Mouse (Mus musculus) heart, embryonic 11.5 days (tissue): ENCODE measurements at regions not wholly inside any gene's neighbourhood (a gene's known extent, or its start where the extent isn't known, plus 50 kb on each side); places are given as distances from the start of the nearest gene placed in this dataset.
"Not testable (repeated sequence)": the region's sequence is repeated elsewhere in the genome, so short reads cannot be mapped to it uniquely, and the experiment has no call there.

Experiments used
- ATAC-seq: fragments of 200-750 bp; cut with Nextera tagmentation; replicated peaks from 2 replicates; pipeline ENCODE4 v1.8.0; 2017; ENCODE audit warnings: moderate library complexity; ENCODE audit not compliant: insufficient number of reproducible peaks, low FRiP score, low TSS enrichment
- H3K27ac ChIP-seq: fragments of 300-500 bp; sonication (generic); 2 replicates; pipeline ENCODE4 v1.5.1; 2014; ENCODE audit warnings: mild to moderate bottlenecking, low read depth, low read length
- H3K27me3 ChIP-seq: fragments of 300-500 bp; sonication (generic); 2 replicates; pipeline ENCODE4 v1.6.1; 2014; ENCODE audit warnings: mild to moderate bottlenecking, low read length, mixed read lengths; ENCODE audit not compliant: control insufficient read depth, insufficient read depth
- H3K36me3 ChIP-seq: fragments of 300-500 bp; sonication (generic); 2 replicates; pipeline ENCODE4 v1.6.1; 2014; ENCODE audit warnings: mild to moderate bottlenecking, low read length, moderate library complexity, mixed read lengths; ENCODE audit not compliant: control insufficient read depth, insufficient read depth
- H3K4me1 ChIP-seq: fragments of 300-500 bp; sonication (generic); 2 replicates; pipeline ENCODE4 v1.6.1; 2014; ENCODE audit warnings: low read length; ENCODE audit not compliant: control insufficient read depth, insufficient read depth
- H3K4me2 ChIP-seq: fragments of 300-500 bp; sonication (generic); 2 replicates; pipeline ENCODE4 v1.6.1; 2014; ENCODE audit warnings: mild to moderate bottlenecking, moderate library complexity
- H3K4me3 ChIP-seq: fragments of 300-500 bp; sonication (generic); 2 replicates; pipeline ENCODE4 v1.5.1; 2014; ENCODE audit warnings: low read depth, low read length
- H3K9ac ChIP-seq: fragments of 300-500 bp; sonication (generic); 2 replicates; pipeline ENCODE4 v1.6.1; 2014; ENCODE audit warnings: mild to moderate bottlenecking, low read depth, low read length, moderate library complexity
- H3K9me3 ChIP-seq: fragments of 300-500 bp; sonication (generic); replicated peaks from 2 replicates; pipeline ENCODE4 v1.6.1; 2016; ENCODE audit warnings: low read length; ENCODE audit not compliant: control insufficient read depth
- WGBS: fragments of 180-500 bp; shearing (Covaris S2); extraction: QIAGEN DNeasy Blood & Tissue Kit; methylation state at CpG from one replicate; pipeline ENCODE4 v1.1.7; 2014; ENCODE audit not compliant: insufficient replicate concordance; 5-methylcytosine and 5-hydroxymethylcytosine counted together

DNA sequence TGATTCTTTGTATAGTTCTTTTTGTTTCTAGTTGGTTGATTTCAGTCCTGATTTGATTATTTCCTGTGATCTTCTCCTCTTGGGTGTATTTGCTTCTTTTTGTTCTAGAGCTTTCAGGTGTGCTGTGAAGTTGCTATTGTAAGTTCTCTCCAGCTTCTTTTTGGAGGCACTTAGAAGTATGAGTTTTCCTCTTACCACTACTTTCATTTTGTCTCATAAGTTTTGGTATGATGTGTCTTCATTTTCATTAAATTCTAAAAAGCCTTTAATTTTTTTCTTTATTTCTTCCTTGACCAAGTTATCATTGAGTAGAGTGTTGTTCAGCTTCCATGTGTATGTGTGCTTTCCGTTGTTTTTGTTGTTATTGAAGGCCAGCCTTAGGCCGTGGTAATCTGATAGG is 195.3 kb upstream of the Btg1 start:
- H3K36me3 ChIP-seq, ATAC-seq, H3K9me3 ChIP-seq, H3K4me3 ChIP-seq, H3K27me3 ChIP-seq, H3K4me1 ChIP-seq, H3K4me2 ChIP-seq, H3K27ac ChIP-seq, H3K9ac ChIP-seq: not testable (repeated sequence)
- WGBS = 76% methylated on average over 2 of the region's 2 CpGs

GRCm38 (mm10) chr10:96427407-96427806 is 189.4 kb upstream of the Btg1 start:
- no peaks in the 10 kb centered on the region for H3K27me3 ChIP-seq
- no peak overlapping the region for H3K4me2 ChIP-seq
- H3K4me3 ChIP-seq = no peak overlapping the region
- no peaks in the 10 kb centered on the region for H3K36me3 ChIP-seq
- H3K27ac ChIP-seq = no peak overlapping the region
- H3K9me3 ChIP-seq = no peaks in the 10 kb centered on the region
- H3K9ac ChIP-seq = no peak overlapping the region
- 69% methylated on average over 5 of the region's 5 CpGs for WGBS
- no peaks in the 10 kb centered on the region for H3K4me1 ChIP-seq
- no peak for ATAC-seq

- Histone ChIP-seq H3K4me1 (no peaks in the 10 kb centered on the region), H3K36me3 (no peaks in the 10 kb centered on the region), H3K27ac (no peak overlapping the region), H3K27me3 (no peaks in the 10 kb centered on the region), H3K4me2 (no peak overlapping the region), H3K9me3 (no peaks in the 10 kb centered on the region), H3K4me3 (no peak overlapping the region), H3K9ac (no peak overlapping the region)
- WGBS = 68% methylated on average over 3 of the region's 3 CpGs
- ATAC-seq = no peak
These were observed 186.7 kb upstream of the Btg1 start for GRCm38 (mm10) chr10:96430142-96430541.

DNA sequence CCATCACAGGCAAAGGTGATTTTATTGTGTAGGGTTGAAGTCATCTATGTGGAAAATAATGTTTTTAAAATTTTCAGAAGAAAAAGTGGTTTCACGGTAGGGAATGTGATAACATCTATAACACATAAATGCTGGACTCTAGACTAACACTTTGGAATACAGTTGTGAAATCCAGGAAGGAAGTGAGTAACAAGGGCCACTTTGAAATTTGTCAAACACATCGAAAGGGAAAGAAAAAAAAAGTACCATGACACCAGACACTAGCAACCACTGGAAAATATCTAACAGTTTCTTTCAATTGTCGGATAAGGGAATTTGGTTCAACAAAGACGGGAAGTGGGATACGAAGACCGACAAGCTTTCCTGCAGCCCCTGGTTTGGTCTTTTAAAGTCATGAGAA is 181.7 kb upstream of the Btg1 start:
- 59% methylated on average over 6 of the region's 6 CpGs for WGBS
- Histone ChIP-seq H3K9me3 (no peaks in the 10 kb centered on the region), H3K4me3 (no peak overlapping the region), H3K4me1 (no peaks in the 10 kb centered on the region), H3K4me2 (no peak overlapping the region), H3K9ac (no peak overlapping the region), H3K27me3 (no peaks in the 10 kb centered on the region), H3K27ac (peak overlapping the region; percentile 51; the same call in 1 of the 2 replicates), H3K36me3 (no peaks in the 10 kb centered on the region)
- ATAC-seq = no peak

- no peaks in the 10 kb centered on the region for H3K27me3 ChIP-seq
- H3K27ac ChIP-seq = no peak overlapping the region
- H3K4me1 ChIP-seq = no peaks in the 10 kb centered on the region
- no peak; the same call in 1 of the 2 replicates for ATAC-seq
- H3K4me2 ChIP-seq = no peak overlapping the region
- 68% methylated on average over 11 of the region's 11 CpGs for WGBS
- no peaks in the 10 kb centered on the region for H3K36me3 ChIP-seq
- H3K9me3 ChIP-seq = no peaks in the 10 kb centered on the region
- no peak overlapping the region for H3K9ac ChIP-seq
- H3K4me3 ChIP-seq = no peak overlapping the region
These were observed 178.3 kb upstream of the Btg1 start for GRCm38 (mm10) chr10:96438398-96439103.

- Histone ChIP-seq H3K9ac (no peak overlapping the region), H3K4me3 (no peak overlapping the region), H3K36me3 (no peaks in the 10 kb centered on the region), H3K4me1 (no peaks in the 10 kb centered on the region), H3K9me3 (no peaks in the 10 kb centered on the region), H3K27me3 (no peaks in the 10 kb centered on the region), H3K27ac (no peak overlapping the region), H3K4me2 (no peak overlapping the region)
- ATAC-seq = no peak
These were observed 174.6 kb upstream of the Btg1 start for GRCm38 (mm10) chr10:96442165-96442564.

GRCm38 (mm10) chr10:96450266-96450665 is 166.5 kb upstream of the Btg1 start:
- Histone ChIP-seq H3K4me3 (no peak overlapping the region), H3K27ac (no peak overlapping the region), H3K27me3 (no peaks in the 10 kb centered on the region), H3K9ac (no peak overlapping the region), H3K4me2 (no peak overlapping the region), H3K4me1 (no peaks in the 10 kb centered on the region), H3K36me3 (no peaks in the 10 kb centered on the region), H3K9me3 (no peaks in the 10 kb centered on the region)
- ATAC-seq = no peak
- 85% methylated on average over 4 of the region's 4 CpGs for WGBS

DNA sequence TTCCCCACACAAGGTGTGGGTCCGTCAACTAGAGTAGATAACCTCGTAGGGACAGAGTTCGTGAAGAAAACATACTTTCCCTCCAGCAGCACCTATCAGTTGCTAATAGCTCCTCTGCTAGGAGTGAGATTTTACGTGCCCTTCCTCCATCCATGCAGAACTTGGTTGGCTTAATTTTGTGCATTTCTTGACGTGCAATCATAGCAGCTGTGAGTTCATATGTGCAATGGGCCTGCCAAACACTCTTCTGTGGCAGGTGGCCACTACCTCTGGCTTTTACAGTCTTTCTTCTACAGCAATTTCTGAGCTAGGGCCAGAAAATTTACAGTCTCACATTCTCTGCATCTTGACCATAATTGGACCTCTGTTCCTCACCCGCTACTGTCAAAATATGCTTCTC is 161.9 kb upstream of the Btg1 start:
- H3K4me1 ChIP-seq = no peaks in the 10 kb centered on the region
- no peak for ATAC-seq
- no peaks in the 10 kb centered on the region for H3K27me3 ChIP-seq
- H3K4me3 ChIP-seq = no peak overlapping the region
- no peaks in the 10 kb centered on the region for H3K36me3 ChIP-seq
- H3K9me3 ChIP-seq = no peaks in the 10 kb centered on the region
- WGBS = 82% methylated on average over 6 of the region's 6 CpGs
- no peak overlapping the region for H3K27ac ChIP-seq
- no peak overlapping the region for H3K4me2 ChIP-seq
- no peak overlapping the region for H3K9ac ChIP-seq

DNA sequence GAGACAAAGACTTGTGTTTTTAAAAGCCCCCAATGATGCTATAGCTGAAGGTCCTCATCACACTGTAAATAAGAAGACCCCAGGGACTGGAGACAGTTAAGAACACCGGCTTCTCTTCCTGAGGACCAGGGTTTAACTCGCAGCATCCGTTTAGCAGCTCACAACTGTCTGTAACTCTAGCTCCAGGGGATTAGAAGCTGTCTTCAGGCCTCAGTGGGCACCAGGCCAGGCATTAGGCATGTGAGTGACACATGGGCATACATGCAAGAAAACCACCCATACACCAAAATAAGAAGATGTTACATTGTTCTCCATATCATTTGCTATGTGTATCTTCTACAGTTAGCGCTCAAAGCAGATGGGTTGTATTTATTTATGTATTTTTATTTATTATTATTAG is 158.3 kb upstream of the Btg1 start:
- Histone ChIP-seq H3K36me3 (no peaks in the 10 kb centered on the region), H3K4me3 (no peak overlapping the region), H3K4me2 (no peak overlapping the region), H3K27me3 (no peaks in the 10 kb centered on the region), H3K4me1 (no peaks in the 10 kb centered on the region), H3K9ac (no peak overlapping the region), H3K9me3 (no peaks in the 10 kb centered on the region), H3K27ac (no peak overlapping the region)
- 81% methylated on average over 4 of the region's 4 CpGs for WGBS
- no peak for ATAC-seq
